Mouse (Mus musculus) frontal cortex, adult (tissue): Measurements from ENCODE around the gene Dynlt1f.
A peak's percentile ranks its signal among the peaks of the same experiment; 100 is the strongest.
"Not testable (repeated sequence)": the region's sequence is repeated elsewhere in the genome, so short reads cannot be mapped to it uniquely, and the experiment has no call there.

Source experiments
- ATAC-seq: cut with Nextera tagmentation; 2 replicates; pipeline ENCODE4 v1.9.2; 2017; ENCODE audit warnings: mild to moderate bottlenecking, moderate library complexity, mixed read lengths; ENCODE audit not compliant: low TSS enrichment

Gene Dynlt1f

DNA sequence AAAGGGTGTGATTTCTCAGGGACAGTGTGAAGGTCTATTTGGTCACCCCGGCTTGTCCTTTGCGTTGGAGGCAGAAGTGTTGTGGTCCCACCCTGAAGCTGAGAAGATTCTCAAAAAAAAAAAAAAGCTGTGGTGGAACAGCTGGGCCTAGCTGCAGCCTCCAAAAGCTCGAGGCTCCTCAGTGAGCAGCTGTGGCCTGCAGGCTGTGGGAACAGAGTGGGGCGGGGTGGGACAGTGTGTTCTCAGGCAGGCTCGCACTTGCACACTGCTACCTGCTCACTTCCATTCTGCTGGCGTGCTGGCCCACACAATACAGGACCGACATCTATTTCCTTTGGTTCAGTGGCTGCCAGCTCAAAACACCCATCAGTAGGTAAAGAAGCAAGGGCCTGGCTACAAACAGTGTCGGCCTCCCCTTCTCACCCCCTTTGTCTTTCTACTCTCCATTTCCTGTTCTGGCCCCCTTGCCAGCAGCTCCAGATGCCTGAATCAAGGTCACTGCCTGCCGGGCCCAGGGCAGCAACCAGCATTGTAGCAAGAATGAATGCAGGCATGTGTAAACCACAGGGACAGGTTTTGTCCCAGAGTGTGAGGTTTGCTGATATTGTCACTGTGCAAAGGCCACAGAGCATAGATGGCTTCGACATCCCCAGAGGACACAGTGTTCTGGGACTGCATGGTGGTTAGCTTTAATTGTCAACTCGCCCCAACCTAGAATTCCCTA, 5.6 kb upstream of the Dynlt1f start:
- ATAC-seq = not testable (repeated sequence)

- ATAC-seq = not testable (repeated sequence)
Measured at GRCm38 (mm10) chr17:6660589-6660988, 4.9 kb upstream of the Dynlt1f start.

GRCm38 (mm10) chr17:6658801-6659200, 3.1 kb upstream of the Dynlt1f start, which contains the start of gene Sytl3:
TSS of gene Sytl3 (plus strand) at chr17:6659093.
- not testable (repeated sequence) for ATAC-seq

DNA sequence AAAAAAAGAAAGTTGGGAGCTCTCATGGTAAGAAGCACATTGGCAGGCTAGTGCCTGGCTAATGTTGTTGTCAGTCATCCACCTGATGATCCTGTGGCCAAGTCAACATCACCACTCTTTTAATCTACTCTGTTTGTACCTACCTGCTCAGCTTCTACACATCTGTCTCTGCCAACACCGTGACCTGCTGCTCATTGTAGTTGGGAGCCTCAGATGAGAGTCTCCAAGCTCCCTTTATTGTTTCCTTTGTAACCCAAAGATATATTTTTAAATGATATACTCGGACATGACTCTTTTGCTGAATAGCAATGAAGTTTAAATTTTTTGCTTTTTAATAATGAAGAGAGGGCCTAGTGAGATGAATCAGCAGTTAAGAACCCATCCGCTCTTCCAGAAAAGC, 771 bp upstream of the Dynlt1f start:
- ATAC-seq = not testable (repeated sequence)

GRCm38 (mm10) chr17:6655087-6655511, 601 bp downstream of the Dynlt1f start:
- peak; percentile 29; the same call in 1 of the 2 replicates for ATAC-seq

DNA sequence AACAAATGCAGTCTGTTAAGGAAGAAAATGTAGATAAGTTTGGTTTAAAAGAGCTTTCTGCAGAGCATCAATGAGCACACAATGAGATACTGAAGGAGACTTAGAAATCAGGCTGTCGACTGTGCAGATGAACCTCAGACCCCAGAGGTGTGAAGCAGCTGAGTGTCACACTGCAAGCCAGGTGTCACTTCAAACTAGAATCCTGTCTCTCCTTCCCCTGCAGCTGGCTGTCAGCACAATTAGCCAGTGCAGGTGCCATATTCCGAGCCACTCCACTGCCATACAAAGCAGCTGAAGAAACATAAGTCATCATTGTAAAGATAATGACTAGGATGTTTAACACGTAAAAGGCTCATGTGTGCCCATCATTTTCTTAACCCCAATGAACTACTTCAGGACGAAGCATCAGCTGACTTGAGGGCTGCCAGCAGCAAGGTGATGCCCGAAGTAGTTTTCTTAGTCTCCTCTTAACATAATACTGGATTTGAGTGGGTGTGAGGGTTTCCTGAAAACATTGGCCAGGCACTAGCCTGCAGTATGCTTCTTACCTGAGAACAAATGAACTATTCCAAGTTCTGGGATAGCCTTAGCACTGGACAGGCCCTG, 2.3 kb downstream of the Dynlt1f start:
- ATAC-seq = not testable (repeated sequence)

GRCm38 (mm10) chr17:6650904-6651565, 4.7 kb downstream of the Dynlt1f start:
- peak; percentile 39 for ATAC-seq

- not testable (repeated sequence) for ATAC-seq
Measured at GRCm38 (mm10) chr17:6647452-6647851, 8.2 kb downstream of the Dynlt1f start.

DNA sequence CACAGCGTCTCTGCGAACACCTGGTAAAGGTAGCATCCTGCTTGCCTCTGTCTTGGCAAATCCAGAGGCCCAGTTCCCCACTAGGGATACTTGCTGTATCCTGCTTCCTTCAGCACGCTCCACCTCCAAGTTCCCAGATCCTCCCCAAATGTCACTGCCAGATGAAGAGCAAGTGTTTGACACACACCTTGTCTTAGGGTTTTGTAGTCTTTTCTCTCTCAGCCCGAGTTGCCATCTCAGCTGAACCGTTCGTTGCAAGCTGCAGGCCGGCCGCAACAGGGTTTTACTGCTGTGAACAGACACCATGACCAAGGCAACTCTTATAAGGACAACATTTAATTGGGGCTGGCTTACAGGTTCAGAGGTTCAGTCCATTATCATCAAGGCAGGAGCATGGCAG, 8.9 kb downstream of the Dynlt1f start:
- ATAC-seq = not testable (repeated sequence)

GRCm38 (mm10) chr17:6645668-6646067, 10.0 kb downstream of the Dynlt1f start:
- ATAC-seq = not testable (repeated sequence)

GRCm38 (mm10) chr17:6644673-6645072, 11.0 kb downstream of the Dynlt1f start:
- not testable (repeated sequence) for ATAC-seq

DNA sequence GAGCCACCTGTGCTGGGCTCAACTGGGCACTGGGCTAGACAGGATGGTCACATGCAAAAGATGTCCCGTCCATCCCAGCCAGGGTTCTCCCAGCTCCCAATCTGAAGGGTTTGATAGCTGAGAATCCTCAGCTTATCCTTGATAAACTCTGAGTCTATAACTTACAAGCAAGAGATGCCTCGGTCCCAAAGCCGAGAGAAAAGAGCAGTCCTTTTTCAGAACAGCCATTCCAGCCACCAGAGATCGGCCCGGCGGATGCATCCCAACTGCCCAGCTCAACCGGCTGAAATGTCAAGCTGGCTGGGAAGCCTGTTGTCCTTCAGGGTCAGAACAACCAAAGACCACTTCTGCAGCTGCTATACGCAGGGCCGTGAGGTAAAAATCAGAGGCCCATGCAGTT, 11.5 kb downstream of the Dynlt1f start:
- ATAC-seq = not testable (repeated sequence)

GRCm38 (mm10) chr17:6640771-6641429, 14.8 kb downstream of the Dynlt1f start:
- not testable (repeated sequence) for ATAC-seq

DNA sequence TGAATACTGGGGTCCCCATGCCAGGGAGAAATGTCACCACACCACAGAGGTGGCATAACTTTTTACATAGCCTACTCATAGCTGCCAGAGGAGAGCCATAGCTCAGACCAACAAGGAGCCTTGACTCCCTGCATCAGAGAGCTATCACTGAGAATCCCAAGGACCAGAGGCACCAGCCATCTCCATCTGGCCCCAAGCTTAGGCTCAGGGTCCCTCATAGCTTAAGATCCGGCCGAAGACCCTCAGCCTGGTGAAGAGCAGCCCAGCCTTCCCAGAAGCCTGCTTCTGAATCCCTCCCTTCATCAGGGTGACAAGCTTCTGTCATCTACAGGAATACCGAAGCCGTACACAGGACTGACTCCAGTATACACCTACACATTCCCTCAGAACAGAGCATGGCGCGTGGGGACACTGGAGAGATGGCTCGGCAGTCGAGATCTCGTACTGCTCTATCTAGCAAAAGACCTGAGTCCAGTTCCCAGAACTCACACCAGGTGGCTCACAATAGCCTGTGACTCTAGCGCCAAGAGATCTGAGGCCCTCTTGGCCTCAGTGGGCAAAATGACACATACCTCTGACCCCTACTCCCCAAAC, 15.6 kb downstream of the Dynlt1f start:
- ATAC-seq = peak; percentile 97

GRCm38 (mm10) chr17:6639486-6639885, 16.2 kb downstream of the Dynlt1f start:
- not testable (repeated sequence) for ATAC-seq

- ATAC-seq = not testable (repeated sequence)
Measured at GRCm38 (mm10) chr17:6638444-6638843, 17.3 kb downstream of the Dynlt1f start.

GRCm38 (mm10) chr17:6637434-6637833, 18.3 kb downstream of the Dynlt1f start:
- ATAC-seq = not testable (repeated sequence)

DNA sequence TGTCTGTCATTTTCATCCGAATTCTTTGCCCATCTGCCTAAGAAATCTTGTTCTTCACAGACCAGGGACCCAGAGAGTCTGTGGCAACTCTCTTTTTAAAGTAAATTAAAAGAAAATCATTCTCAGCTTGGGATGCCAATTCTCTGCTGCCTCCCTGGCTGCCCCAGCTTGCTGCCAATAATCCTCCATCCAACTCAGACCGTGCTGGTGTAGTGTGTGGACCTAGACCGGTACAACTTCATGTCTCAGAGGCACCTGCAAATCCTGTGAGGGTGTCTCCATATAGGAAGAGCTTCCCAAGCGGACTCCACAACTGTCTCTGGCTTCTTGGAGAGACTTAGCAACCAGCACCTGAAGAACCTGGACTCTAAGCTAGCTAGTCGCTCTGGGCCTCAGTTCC, 18.8 kb downstream of the Dynlt1f start:
- no peak for ATAC-seq

GRCm38 (mm10) chr17:6635781-6636180, 19.9 kb downstream of the Dynlt1f start:
- not testable (repeated sequence) for ATAC-seq

DNA sequence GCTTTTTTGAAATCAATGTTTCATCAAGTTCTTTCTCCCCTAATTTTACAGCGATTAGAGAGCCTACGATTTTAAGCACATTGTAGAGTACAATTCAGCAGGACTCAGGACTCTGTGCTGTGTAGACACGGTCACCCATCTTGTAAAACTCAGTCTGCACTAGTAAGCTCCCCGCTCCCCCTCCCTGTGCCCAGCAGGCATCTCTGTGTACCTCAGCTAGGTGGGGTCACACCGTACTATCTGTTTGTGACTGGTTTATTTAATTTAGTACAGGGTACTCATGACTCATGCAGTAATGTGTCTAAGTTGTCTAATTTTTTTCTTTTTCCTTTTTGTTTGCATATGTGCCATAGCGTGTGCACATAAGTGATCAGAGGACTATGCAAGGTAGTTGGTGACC, 22.9 kb downstream of the Dynlt1f start:
- ATAC-seq = not testable (repeated sequence)

GRCm38 (mm10) chr17:6630398-6630797, 25.3 kb downstream of the Dynlt1f start:
- ATAC-seq = not testable (repeated sequence)
